Mouse (Mus musculus) ES-E14 (cell line): Measurements from ENCODE around the gene Rabggtb. TPM values are rescaled to one million over a fixed set of nuclear protein-coding genes. Genes with fewer than 3 reads are reported as not detected.

Experiments used
- DNase-seq: peaks from one replicate; pipeline ENCODE4 v3.0.0-alpha.2; 2013; ENCODE audit warnings: low read depth, low spot score
- H3K27ac ChIP-seq: 2 replicates; pipeline ENCODE4 v1.5.1; 2012; ENCODE audit warnings: low read depth, mild to moderate bottlenecking, low read length, moderate library complexity, mixed read lengths; ENCODE audit not compliant: poor library complexity, insufficient read depth, severe bottlenecking
- H3K36me3 ChIP-seq: 2 replicates; pipeline ENCODE4 v1.6.1; 2012; ENCODE audit warnings: mild to moderate bottlenecking, low read length, moderate library complexity, mixed read lengths; ENCODE audit not compliant: control insufficient read depth, poor library complexity, insufficient read depth, severe bottlenecking
- H3K4me1 ChIP-seq, 2 experiments: fragments of 150-350 bp in 1 of 2; sonication (generic) in 1 of 2; 2 replicates each; pipeline ENCODE4 v1.6.1; 2012; ENCODE audit warnings: low read length in 2 of 2, mild to moderate bottlenecking in 1 of 2, mixed read lengths in 1 of 2; ENCODE audit not compliant: control insufficient read depth in 2 of 2, insufficient read depth in 2 of 2, poor library complexity in 1 of 2
- H3K4me3 ChIP-seq, 2 experiments: fragments of 150-350 bp in 1 of 2; sonication (generic) in 1 of 2; 2 replicates each; pipeline ENCODE4 v1.5.1; 2012; ENCODE audit warnings: low read length in 2 of 2, low read depth in 1 of 2, mild to moderate bottlenecking in 1 of 2, mixed read lengths in 1 of 2; ENCODE audit not compliant: insufficient read depth in 1 of 2, poor library complexity in 1 of 2, severe bottlenecking in 1 of 2
- H3K9ac ChIP-seq: 2 replicates; pipeline ENCODE4 v1.6.1; 2012; ENCODE audit warnings: low read depth, mild to moderate bottlenecking, low read length, mixed read lengths; ENCODE audit not compliant: poor library complexity, insufficient read depth, severe bottlenecking
- H3K9me3 ChIP-seq: fragments of 150-350 bp; sonication (generic); 2 replicates; pipeline ENCODE4 v1.6.1; 2012; ENCODE audit warnings: low read depth, mild to moderate bottlenecking, low read length; ENCODE audit not compliant: control insufficient read depth, insufficient read depth
- CHD2 ChIP-seq: IDR thresholded peaks from 2 replicates; pipeline ENCODE4 v1.6.1; 2014; ENCODE audit warnings: mild to moderate bottlenecking, low read depth, low read length, inconsistent platforms
- HCFC1 ChIP-seq: IDR thresholded peaks from 2 replicates; pipeline ENCODE4 v1.6.1; 2012; ENCODE audit warnings: low read length, inconsistent platforms, borderline replicate concordance; ENCODE audit not compliant: insufficient read depth
- MAFK ChIP-seq: IDR thresholded peaks from 2 replicates; pipeline ENCODE4 v1.6.1; 2014; ENCODE audit warnings: mild to moderate bottlenecking, low read depth, low read length, inconsistent platforms; ENCODE audit not compliant: insufficient read depth
- ZC3H11A ChIP-seq: IDR thresholded peaks from 2 replicates; pipeline ENCODE4 v1.6.1; 2012; ENCODE audit warnings: low read depth, mild to moderate bottlenecking, inconsistent platforms, low read length, borderline replicate concordance
- ZNF384 ChIP-seq: IDR thresholded peaks from 2 replicates; pipeline ENCODE4 v1.6.1; 2012; ENCODE audit warnings: low read depth, low read length, inconsistent platforms
- in situ Hi-C, 2 experiments: fragments of 600-800 bp; cut with MboI; formaldehyde crosslinking; loops; one replicate each; pipeline ENCODE4 v1.15.1; 2025; ENCODE audit warnings: low sequenced_read_pairs in 2 of 2, inconsistent platforms in 1 of 2; ENCODE audit not compliant: unreplicated experiment in 2 of 2
- total RNA-seq: library from RNA; depleted of rRNA; stranded (reverse); fragments of 300-350 nt; gene quantifications from 2 replicates; pipeline ENCODE4 v1.2.3, GENCODE M21; 2012

Gene Rabggtb
- total RNA-seq, 1 experiment = 243 TPM

GRCm38 (mm10) chr3:153959035-153959730 is 46.4 kb upstream of the Rabggtb start:
- DNase-seq = no peak
- TF ChIP-seq ZC3H11A = peak; percentile 77; the same call in 1 of the 2 replicates
- TF ChIP-seq HCFC1 = no peak
- TF ChIP-seq ZNF384 = no peak
- TF ChIP-seq CHD2 = no peak
- no peak for TF ChIP-seq MAFK
- Histone ChIP-seq H3K36me3 (no peaks in the 10 kb centered on the region), H3K27ac (no peak overlapping the region), H3K9ac (no peak overlapping the region), H3K4me3 (no peak overlapping the region), H3K9me3 (no peaks in the 10 kb centered on the region), H3K4me1 (no peaks in the 10 kb centered on the region)
- in situ Hi-C loops = loop anchor here in 1 of 2 experiments (25.0 kb wide), 1 partner anchor 278 kb away; no protein-coding TSS in a partner anchor

GRCm38 (mm10) chr3:153957916-153958315 is 45.1 kb upstream of the Rabggtb start:
- Histone ChIP-seq H3K9me3 (no peaks in the 10 kb centered on the region), H3K4me3 (no peak overlapping the region), H3K4me1 (no peaks in the 10 kb centered on the region), H3K27ac (no peak overlapping the region), H3K36me3 (no peaks in the 10 kb centered on the region), H3K9ac (no peak overlapping the region)
- DNase-seq = no peak
- in situ Hi-C loops = loop anchor here in 1 of 2 experiments (25.0 kb wide), 1 partner anchor 279 kb away; no protein-coding TSS in a partner anchor
- TF ChIP-seq ZNF384 (no peak), ZC3H11A (no peak), MAFK (no peak), CHD2 (no peak), HCFC1 (no peak)

- H3K9me3 ChIP-seq = no peaks in the 10 kb centered on the region
- no peak for TF ChIP-seq HCFC1
- TF ChIP-seq ZC3H11A = no peak
- no peak for TF ChIP-seq MAFK
- no peak for TF ChIP-seq ZNF384
- TF ChIP-seq CHD2 = no peak
- H3K9ac ChIP-seq = no peak overlapping the region
- no peak overlapping the region for H3K27ac ChIP-seq
- H3K4me1 ChIP-seq = no peaks in the 10 kb centered on the region
- DNase-seq = no peak
- H3K36me3 ChIP-seq = no peaks in the 10 kb centered on the region
- in situ Hi-C loops = no loop called here
- no peak overlapping the region for H3K4me3 ChIP-seq
Measured at GRCm38 (mm10) chr3:153948176-153948575, 35.4 kb upstream of the Rabggtb start.

- TF ChIP-seq MAFK (no peak), CHD2 (no peak), ZC3H11A (no peak), ZNF384 (no peak), HCFC1 (no peak)
- Histone ChIP-seq H3K4me3 (no peak overlapping the region), H3K27ac (no peak overlapping the region), H3K4me1 (0 out of 4 replicates have a peak, but pooled peaks cover 0 to 2% of the 10 kb centered on the region in 2 experiments), H3K9me3 (no peaks in the 10 kb centered on the region), H3K36me3 (no peaks in the 10 kb centered on the region), H3K9ac (no peak overlapping the region)
- no peak for DNase-seq
- in situ Hi-C loops = no loop called here
Measured at GRCm38 (mm10) chr3:153947271-153947670, 34.5 kb upstream of the Rabggtb start.

GRCm38 (mm10) chr3:153944335-153944990 is 31.7 kb upstream of the Rabggtb start, which contains the start of gene Acadm:
Gene Acadm (minus strand): TSS chr3:153944632.
- H3K4me1 ChIP-seq = peaks cover 2 to 4% of the 10 kb centered on the region in 2 experiments
- no peaks in the 10 kb centered on the region; the same call in 1 of the 2 replicates for H3K36me3 ChIP-seq
- H3K9ac ChIP-seq = peak within 1 kb of the TSS; percentile 93
- DNase-seq = peak; percentile 98
- H3K27ac ChIP-seq = peak within 1 kb of the TSS; percentile 46
- in situ Hi-C loops = no loop called here
- peak within 1 kb of the TSS; percentile 96 to 99 for H3K4me3 ChIP-seq
- H3K9me3 ChIP-seq = no peaks in the 10 kb centered on the region
- TF ChIP-seq HCFC1 (0 out of 2 replicates have a peak, but pooled peaks have one; percentile 17), MAFK (no peak), ZC3H11A (no peak), CHD2 (no peak), ZNF384 (no peak)
